Mouse (Mus musculus): ENCODE results near the gene Casz1. TPM values are rescaled to one million over a fixed set of nuclear protein-coding genes. Genes with fewer than 3 reads are reported as not detected.

Casz1 gene
- polyA plus RNA-seq, 2 experiments = 0.32 to 0.39 TPM

GRCm38 (mm10) chr4:148979837-148980236, 175.6 kb downstream of the Casz1 start:
- Histone ChIP-seq H3K36me3 (replicated peaks; ENCODE audit: control insufficient read depth, insufficient read depth, low read depth) (no peaks in the 10 kb centered on the region; the same call in 1 of the 2 replicates), H3K4me1 (replicated peaks; ENCODE audit: control insufficient read depth in 2 of 2, insufficient read depth in 2 of 2, low read length in 1 of 2) (0 out of 4 replicates have a peak, but pooled peaks cover 0 to 2% of the 10 kb centered on the region in 2 experiments), H3K27ac (no peak overlapping the region), H3K4me3 (ENCODE audit: insufficient read depth in 1 of 2, low read depth in 2 of 2, low read length in 2 of 2) (no peak overlapping the region), H3K27me3 (ENCODE audit: control insufficient read depth, insufficient read depth, low read length) (no peaks in the 10 kb centered on the region), H3K9me3 (ENCODE audit: control insufficient read depth, low read length) (no peaks in the 10 kb centered on the region), H3K9ac (replicated peaks) (no peak overlapping the region), H3K4me2 (ENCODE audit: low read depth) (no peak overlapping the region)
- 60% methylated on average over 11 of the region's 11 CpGs for WGBS (ENCODE audit: insufficient replicate concordance)
- DNase-seq (ENCODE audit: low read depth in 3 of 3, low spot score in 3 of 3) = no peak
- no peak for ATAC-seq (ENCODE audit: insufficient read depth)
- TF ChIP-seq EP300 (IDR thresholded peaks at IDR 0.05; ENCODE audit: low read depth) = no peak
- no peak for TF ChIP-seq CTCF (IDR thresholded peaks at IDR 0.05; ENCODE audit: low read depth)

- DNase-seq (ENCODE audit: low read depth in 3 of 3, low spot score in 3 of 3) (no peak), ATAC-seq (ENCODE audit: insufficient read depth) (no peak)
- WGBS (ENCODE audit: insufficient replicate concordance) = 73% methylated on average over 6 of the region's 6 CpGs
- Histone ChIP-seq H3K9me3 (ENCODE audit: control insufficient read depth, low read length) (no peaks in the 10 kb centered on the region), H3K4me3 (ENCODE audit: insufficient read depth in 1 of 2, low read depth in 2 of 2, low read length in 2 of 2) (no peak overlapping the region), H3K27ac (no peak overlapping the region), H3K4me2 (ENCODE audit: low read depth) (no peak overlapping the region), H3K4me1 (replicated peaks; ENCODE audit: control insufficient read depth in 2 of 2, insufficient read depth in 2 of 2, low read length in 1 of 2) (0 out of 4 replicates have a peak, but pooled peaks cover 0 to 2% of the 10 kb centered on the region in 2 experiments), H3K9ac (replicated peaks) (no peak overlapping the region), H3K36me3 (replicated peaks; ENCODE audit: control insufficient read depth, insufficient read depth, low read depth) (no peaks in the 10 kb centered on the region; the same call in 1 of the 2 replicates), H3K27me3 (ENCODE audit: control insufficient read depth, insufficient read depth, low read length) (no peaks in the 10 kb centered on the region)
- TF ChIP-seq CTCF (IDR thresholded peaks at IDR 0.05; ENCODE audit: low read depth) (no peak), EP300 (IDR thresholded peaks at IDR 0.05; ENCODE audit: low read depth) (no peak)
These were observed 178.0 kb downstream of the Casz1 start for GRCm38 (mm10) chr4:148982274-148982673.

- no peak for DNase-seq (ENCODE audit: low read depth in 3 of 3, low spot score in 3 of 3)
- Histone ChIP-seq H3K36me3 (replicated peaks; ENCODE audit: control insufficient read depth, insufficient read depth, low read depth) (no peaks in the 10 kb centered on the region; the same call in 1 of the 2 replicates), H3K4me3 (ENCODE audit: insufficient read depth in 1 of 2, low read depth in 2 of 2, low read length in 2 of 2) (no peak overlapping the region), H3K27ac (no peak overlapping the region), H3K27me3 (ENCODE audit: control insufficient read depth, insufficient read depth, low read length) (no peaks in the 10 kb centered on the region), H3K9me3 (ENCODE audit: control insufficient read depth, low read length) (no peaks in the 10 kb centered on the region), H3K4me2 (ENCODE audit: low read depth) (no peak overlapping the region), H3K4me1 (replicated peaks; ENCODE audit: control insufficient read depth in 2 of 2, insufficient read depth in 2 of 2, low read length in 1 of 2) (no peaks in the 10 kb centered on the region), H3K9ac (replicated peaks) (no peak overlapping the region)
- TF ChIP-seq CTCF (IDR thresholded peaks at IDR 0.05; ENCODE audit: low read depth) = no peak
- no peak for TF ChIP-seq EP300 (IDR thresholded peaks at IDR 0.05; ENCODE audit: low read depth)
- WGBS (ENCODE audit: insufficient replicate concordance) = 73% methylated on average over 19 of the region's 19 CpGs
- ATAC-seq (ENCODE audit: insufficient read depth) = no peak
These were observed 180.7 kb downstream of the Casz1 start for GRCm38 (mm10) chr4:148984701-148985540.

- Histone ChIP-seq H3K4me1 (replicated peaks; ENCODE audit: control insufficient read depth in 2 of 2, insufficient read depth in 2 of 2, low read length in 1 of 2) (no peaks in the 10 kb centered on the region), H3K27ac (no peak overlapping the region), H3K9me3 (ENCODE audit: control insufficient read depth, low read length) (no peaks in the 10 kb centered on the region), H3K36me3 (replicated peaks; ENCODE audit: control insufficient read depth, insufficient read depth, low read depth) (no peaks in the 10 kb centered on the region; the same call in 1 of the 2 replicates), H3K4me3 (ENCODE audit: insufficient read depth in 1 of 2, low read depth in 2 of 2, low read length in 2 of 2) (no peak overlapping the region), H3K9ac (replicated peaks) (no peak overlapping the region), H3K4me2 (ENCODE audit: low read depth) (no peak overlapping the region), H3K27me3 (ENCODE audit: control insufficient read depth, insufficient read depth, low read length) (no peaks in the 10 kb centered on the region)
- TF ChIP-seq CTCF (IDR thresholded peaks at IDR 0.05; ENCODE audit: low read depth) = no peak
- no peak for TF ChIP-seq EP300 (IDR thresholded peaks at IDR 0.05; ENCODE audit: low read depth)
- ATAC-seq (ENCODE audit: insufficient read depth) (no peak), DNase-seq (ENCODE audit: low read depth in 3 of 3, low spot score in 3 of 3) (no peak)
- 70% methylated on average over 24 of the region's 24 CpGs for WGBS (ENCODE audit: insufficient replicate concordance)
These were observed 181.6 kb downstream of the Casz1 start for GRCm38 (mm10) chr4:148985541-148986476.

All from liver, embryonic 14.5 days (tissue).